Mouse (Mus musculus): ENCODE measurements at regions not wholly inside any gene's neighbourhood (a gene's known extent, or its start where the extent isn't known, plus 50 kb on each side); places are given as distances from the start of the nearest gene placed in this dataset.

- DNase-seq (ENCODE audit: low read depth, low spot score): peak; percentile 93
Observed at GRCm38 (mm10) chr16:92975090-92975489, 149.1 kb upstream of the Runx1 start.

GRCm38 (mm10) chr16:92972681-92973080 lies 146.7 kb upstream of the Runx1 start:
- DNase-seq (ENCODE audit: low read depth, low spot score): no peak

GRCm38 (mm10) chr16:92971956-92972355 lies 146.0 kb upstream of the Runx1 start:
- DNase-seq (ENCODE audit: low read depth, low spot score): no peak

GRCm38 (mm10) chr16:92970587-92970986 lies 144.6 kb upstream of the Runx1 start:
- DNase-seq (ENCODE audit: low read depth, low spot score): no peak

GRCm38 (mm10) chr16:92969036-92969435 lies 143.1 kb upstream of the Runx1 start:
- DNase-seq (ENCODE audit: low read depth, low spot score): no peak

- DNase-seq (ENCODE audit: low read depth, low spot score): no peak
Observed at GRCm38 (mm10) chr16:92966069-92966866, 140.3 kb upstream of the Runx1 start.

- no peak for DNase-seq (ENCODE audit: low read depth, low spot score)
Observed at GRCm38 (mm10) chr16:92965651-92966050, 139.7 kb upstream of the Runx1 start.

- DNase-seq (ENCODE audit: low read depth, low spot score): no peak
Observed at GRCm38 (mm10) chr16:92963582-92963981, 137.6 kb upstream of the Runx1 start.

- DNase-seq (ENCODE audit: low read depth, low spot score): no peak
Observed at GRCm38 (mm10) chr16:92961361-92961760, 135.4 kb upstream of the Runx1 start.

GRCm38 (mm10) chr16:92960740-92961139 lies 134.8 kb upstream of the Runx1 start:
- DNase-seq (ENCODE audit: low read depth, low spot score): peak; percentile 42

- no peak for DNase-seq (ENCODE audit: low read depth, low spot score)
Observed at GRCm38 (mm10) chr16:92958967-92959366, 133.0 kb upstream of the Runx1 start.

GRCm38 (mm10) chr16:92958146-92958545 lies 132.2 kb upstream of the Runx1 start:
- DNase-seq (ENCODE audit: low read depth, low spot score): no peak

- DNase-seq (ENCODE audit: low read depth, low spot score): no peak
Observed at GRCm38 (mm10) chr16:92955508-92955907, 129.6 kb upstream of the Runx1 start.

GRCm38 (mm10) chr16:92955087-92955486 lies 129.1 kb upstream of the Runx1 start:
- no peak for DNase-seq (ENCODE audit: low read depth, low spot score)

GRCm38 (mm10) chr16:92953936-92954654 lies 128.1 kb upstream of the Runx1 start:
- DNase-seq (ENCODE audit: low read depth, low spot score): peak; percentile 80

GRCm38 (mm10) chr16:92952336-92953097 lies 126.6 kb upstream of the Runx1 start:
- DNase-seq (ENCODE audit: low read depth, low spot score): peak; percentile 83

GRCm38 (mm10) chr16:92951516-92951915 lies 125.6 kb upstream of the Runx1 start:
- DNase-seq (ENCODE audit: low read depth, low spot score): peak; percentile 40

- DNase-seq (ENCODE audit: low read depth, low spot score): peak; percentile 41
Observed at GRCm38 (mm10) chr16:92948494-92948893, 122.5 kb upstream of the Runx1 start.

- DNase-seq (ENCODE audit: low read depth, low spot score): no peak
Observed at GRCm38 (mm10) chr16:92946554-92946953, 120.6 kb upstream of the Runx1 start.

GRCm38 (mm10) chr16:92943901-92944300 lies 118.0 kb upstream of the Runx1 start:
- DNase-seq (ENCODE audit: low read depth, low spot score): no peak

GRCm38 (mm10) chr16:92939618-92940017 lies 113.7 kb upstream of the Runx1 start:
- DNase-seq (ENCODE audit: low read depth, low spot score): no peak

- no peak for DNase-seq (ENCODE audit: low read depth, low spot score)
Observed at GRCm38 (mm10) chr16:92935848-92936535, 110.0 kb upstream of the Runx1 start.

Measured in skeletal muscle tissue, adult 2 months (tissue).